Comparison of ENCODE assay signal across 32 mouse cellular contexts in the genomic region with DNA sequence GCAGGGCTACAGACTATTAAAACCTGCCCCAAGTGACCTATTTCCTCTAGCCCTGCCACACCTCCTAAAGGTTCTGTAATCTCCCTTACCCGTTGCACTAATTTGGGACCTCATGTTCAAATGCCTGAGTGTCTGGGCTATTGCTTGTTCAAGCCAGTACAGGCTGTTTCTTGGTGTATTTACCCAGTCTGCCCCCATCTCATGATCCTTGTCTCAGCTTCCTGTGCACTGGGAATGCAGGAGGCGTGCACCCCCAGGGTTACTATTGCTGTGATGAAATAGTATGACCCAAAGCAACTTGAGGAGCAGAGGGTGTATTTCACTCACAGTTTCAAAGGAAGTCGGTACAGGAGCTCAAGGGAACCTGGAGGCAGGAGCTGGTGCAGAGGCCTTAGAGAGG. TPM values are rescaled to one million over a fixed set of nuclear protein-coding genes. Genes with fewer than 3 reads are reported as not detected.
A peak's percentile ranks its signal among the peaks of the same experiment; 100 is the strongest.
DNase-seq lines count a peak whose midpoint lies in the region; ATAC-seq and TF ChIP-seq lines count a peak whose summit lies in the region.
"Had no signal": no experiment of that assay in that cellular context is flagged by ENCODE, and none has a peak within 500 bp of the region (broad histone marks: within the 10 kb centered on the region; RNA-seq: fewer than 3 reads in every experiment).

No protein-coding gene starts in this region.

- WGBS in heart, postnatal 0 days = 46% methylated on average over 3 of the region's 3 CpGs
- WGBS in lung, embryonic 16.5 days = 46% methylated on average over 3 of the region's 3 CpGs

- no peaks in the 10 kb centered on the region for H3K9me3 ChIP-seq in heart, postnatal 0 days (replicated peaks; ENCODE audit: control insufficient read depth, low read length)
- H3K9me3 ChIP-seq in lung, embryonic 16.5 days (ENCODE audit: control insufficient read depth, low read length) = no peaks in the 10 kb centered on the region
- H3K9me3 ChIP-seq: limb, embryonic 10.5 days; limb, embryonic 15.5 days; midbrain, embryonic 10.5 days; midbrain, embryonic 15.5 days; neural tube, embryonic 15.5 days; stomach, embryonic 15.5 days had no signal

- H3K36me3 ChIP-seq in heart, postnatal 0 days (replicated peaks; ENCODE audit: control insufficient read depth, insufficient read depth, low read length) = no peaks in the 10 kb centered on the region
- H3K36me3 ChIP-seq in lung, embryonic 16.5 days (ENCODE audit: control insufficient read depth, insufficient read depth, low read length) = no peaks in the 10 kb centered on the region
- H3K36me3 ChIP-seq: limb, embryonic 10.5 days; limb, embryonic 15.5 days; midbrain, embryonic 10.5 days; midbrain, embryonic 15.5 days; neural tube, embryonic 15.5 days; stomach, embryonic 15.5 days had no signal

- H3K4me1 ChIP-seq in heart, postnatal 0 days (ENCODE audit: control insufficient read depth, insufficient read depth) = peaks cover 26% of the 10 kb centered on the region
- H3K4me1 ChIP-seq in lung, embryonic 16.5 days (replicated peaks; ENCODE audit: control insufficient read depth, insufficient read depth, low read length) = no peaks in the 10 kb centered on the region
- H3K4me1 ChIP-seq: midbrain, embryonic 10.5 days; stomach, embryonic 15.5 days had no signal

- no peaks in the 10 kb centered on the region for H3K27me3 ChIP-seq in heart, postnatal 0 days (ENCODE audit: control insufficient read depth, insufficient read depth, low read length)
- H3K27me3 ChIP-seq in lung, embryonic 16.5 days (ENCODE audit: control insufficient read depth, insufficient read depth, low read depth, low read length) = no peaks in the 10 kb centered on the region
- H3K27me3 ChIP-seq: CH12.LX; limb, embryonic 15.5 days; midbrain, embryonic 15.5 days; neural tube, embryonic 15.5 days; stomach, embryonic 15.5 days had no signal

- DNase-seq in heart, adult 11 months = peak; percentile 85
- DNase-seq in heart, adult 18-20 months = no peak
- DNase-seq in heart, postnatal 0 days (ENCODE audit: low spot score) = no peak
- DNase-seq in heart, adult 8-10 months (ENCODE audit: low spot score) = no peak
- DNase-seq in lung, postnatal 10 days = no peak
- DNase-seq in cerebellum, postnatal 14 days = no peak
- DNase-seq: adrenal gland, adult 2 months; adrenal gland, postnatal 36 days; cerebellum, adult 18-20 months; cerebellum, postnatal 25 days; gastrocnemius, postnatal 25 days; kidney, postnatal 10 days; layer of hippocampus, adult 9-11 months; lung, embryonic 14.5 days; retina, postnatal 1 day; right cerebral cortex, postnatal 14 days; thymus, postnatal 14 days had no signal

- no peak overlapping the region for H3K9ac ChIP-seq in heart, postnatal 0 days (replicated peaks; ENCODE audit: low read depth, low read length)
- no peak overlapping the region for H3K9ac ChIP-seq in lung, embryonic 16.5 days (ENCODE audit: low read length)
- H3K9ac ChIP-seq: hindbrain, embryonic 14.5 days; limb, embryonic 15.5 days; liver, embryonic 14.5 days; lung, embryonic 14.5 days; midbrain, embryonic 15.5 days; neural tube, embryonic 15.5 days; stomach, embryonic 15.5 days had no signal

- no peak overlapping the region; the same call in 1 of the 2 replicates for H3K27ac ChIP-seq in heart, postnatal 0 days (ENCODE audit: low read depth)
- no peak overlapping the region for H3K27ac ChIP-seq in lung, embryonic 16.5 days (ENCODE audit: low read length)
- H3K27ac ChIP-seq: hindbrain, embryonic 14.5 days; limb, embryonic 10.5 days; limb, embryonic 15.5 days; liver, embryonic 14.5 days; macrophage; midbrain, embryonic 10.5 days; midbrain, embryonic 15.5 days; neural tube, embryonic 15.5 days; stomach, embryonic 15.5 days had no signal

- no peak for TF ChIP-seq CTCF in heart, postnatal 0 days (IDR thresholded peaks at IDR 0.05; ENCODE audit: low read depth)

- no peak for TF ChIP-seq EP300 in heart, postnatal 0 days (IDR thresholded peaks at IDR 0.05; ENCODE audit: low read depth)

- 0 out of 2 replicates have a peak, but pooled peaks have one; percentile 22 for ATAC-seq in heart, postnatal 0 days (ENCODE audit: insufficient read depth, low read depth)
- 0 out of 2 replicates have a peak, but pooled peaks have one; percentile 12 for ATAC-seq in lung, embryonic 16.5 days (ENCODE audit: low read depth)
- ATAC-seq in megakaryocyte, adult 5-6 weeks (ENCODE audit: poor library complexity, severe bottlenecking) = peak; percentile 30; the same call in 1 of the 2 replicates
- ATAC-seq: activated CD4-positive, CD25-positive, alpha-beta regulatory T cell, adult 4 months; forebrain, embryonic 14.5 days; intestine, postnatal 0 days; midbrain, embryonic 15.5 days had no signal

- no peak overlapping the region for H3K4me3 ChIP-seq in heart, postnatal 0 days (ENCODE audit: low read depth, low read length)
- H3K4me3 ChIP-seq in lung, embryonic 16.5 days (ENCODE audit: low read length) = no peak overlapping the region
- H3K4me3 ChIP-seq: limb, embryonic 10.5 days; limb, embryonic 15.5 days; midbrain, embryonic 10.5 days; midbrain, embryonic 15.5 days; neural tube, embryonic 15.5 days; stomach, embryonic 15.5 days had no signal

- H3K4me2 ChIP-seq in heart, postnatal 0 days (ENCODE audit: low read depth, low read length) = no peak overlapping the region; the same call in 1 of the 2 replicates
- no peak overlapping the region for H3K4me2 ChIP-seq in lung, embryonic 16.5 days (ENCODE audit: low read depth, low read length)
- H3K4me2 ChIP-seq: hindbrain, embryonic 14.5 days; limb, embryonic 15.5 days; lung, embryonic 14.5 days; midbrain, embryonic 15.5 days; neural tube, embryonic 15.5 days; stomach, embryonic 15.5 days had no signal

RNA-seq across cellular contexts. Expression of gene Arhgap32, which starts 26.9 kb away (rescaled TPM):
- total RNA-seq in heart, adult 18-20 months (2021) = 10 to 100 TPM; 15.6 to 20.0 TPM
- total RNA-seq in heart, postnatal 0 days (2014; rRNA removed; ENCODE audit: low replicate concordance) = 9.0 and 11.4 TPM in 2 replicates
- 1.8 and 1.9 TPM in 2 replicates for polyA plus RNA-seq in heart, postnatal 0 days (2015; fragmentation: Nextera tagmentation; extraction: Ambion mirVana)
- 10 to 100 TPM; 17.5 to 24.0 (median 21.3) TPM for total RNA-seq in heart, adult 8-10 months (2022)
- 4.9 and 5.4 TPM in 2 replicates for polyA plus RNA-seq in lung, embryonic 16.5 days (2015; fragmentation: Nextera tagmentation; extraction: Ambion mirVana)
- total RNA-seq in megakaryocyte, adult 5-6 weeks (2015) = 4.9 and 5.0 TPM in 2 replicates
- total RNA-seq in megakaryocyte, adult 5-6 weeks (2017) = 1.5 and 2.8 TPM in 2 replicates
- polyA plus RNA-seq: activated CD4-positive, CD25-positive, alpha-beta regulatory T cell, adult 4 months had no signal
